Mouse (Mus musculus): ENCODE data around the gene Tns3.
A peak's percentile ranks its signal among the peaks of the same experiment; 100 is the strongest.
"Not testable (repeated sequence)": the region's sequence is repeated elsewhere in the genome, so short reads cannot be mapped to it uniquely, and the experiment has no call there.

The Tns3 gene

GRCm38 (mm10) chr11:8579789-8580188 lies 84.5 kb downstream of the Tns3 start:
- peak; percentile 51 for DNase-seq (ENCODE audit: low spot score)

DNA sequence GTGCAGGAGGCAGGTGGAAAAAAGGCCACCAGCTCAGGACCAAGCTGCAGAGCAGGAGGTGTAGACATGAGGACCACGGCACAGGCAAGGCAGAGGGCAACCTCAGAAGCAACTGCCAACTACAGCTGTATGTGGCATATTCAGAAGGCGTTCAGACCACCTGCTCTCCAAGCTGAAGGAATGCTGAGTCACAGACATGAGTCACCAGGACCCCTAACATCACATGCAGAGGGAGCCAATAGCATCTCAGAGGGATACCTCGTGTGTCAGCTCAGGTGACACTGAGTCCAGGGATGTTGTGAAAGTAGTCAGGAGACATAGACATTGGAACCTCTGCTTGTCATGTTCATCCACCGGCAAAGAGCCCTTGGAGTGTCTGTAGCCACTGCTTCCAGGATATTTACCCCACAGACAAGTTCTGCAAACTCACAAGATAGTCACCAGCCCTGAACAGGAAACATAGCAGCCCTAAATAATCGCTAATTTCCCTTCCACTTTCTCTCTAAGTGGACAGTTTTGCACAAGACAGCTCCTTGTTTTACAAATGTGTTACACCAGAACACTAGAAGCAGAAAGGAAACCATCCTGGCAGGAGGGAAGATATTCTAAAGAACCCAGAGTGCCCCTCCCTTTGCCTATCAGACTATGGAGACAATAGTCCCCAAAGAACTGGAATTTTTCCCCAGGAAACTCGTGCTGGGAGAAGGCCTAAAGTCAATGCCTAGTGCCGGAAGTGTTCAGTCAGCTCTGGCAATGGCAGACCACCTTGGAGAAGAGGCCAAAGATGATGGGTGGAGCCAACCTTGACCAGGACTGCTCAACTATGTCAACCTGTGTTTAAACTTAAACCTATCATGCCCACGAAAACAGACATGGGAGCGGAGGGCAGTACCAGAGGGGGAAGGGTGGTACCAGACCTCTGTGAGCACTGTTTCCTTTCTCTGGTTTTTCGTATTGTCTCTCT lies 88.8 kb downstream of the Tns3 start:
- DNase-seq (ENCODE audit: low spot score), result no peak

DNA sequence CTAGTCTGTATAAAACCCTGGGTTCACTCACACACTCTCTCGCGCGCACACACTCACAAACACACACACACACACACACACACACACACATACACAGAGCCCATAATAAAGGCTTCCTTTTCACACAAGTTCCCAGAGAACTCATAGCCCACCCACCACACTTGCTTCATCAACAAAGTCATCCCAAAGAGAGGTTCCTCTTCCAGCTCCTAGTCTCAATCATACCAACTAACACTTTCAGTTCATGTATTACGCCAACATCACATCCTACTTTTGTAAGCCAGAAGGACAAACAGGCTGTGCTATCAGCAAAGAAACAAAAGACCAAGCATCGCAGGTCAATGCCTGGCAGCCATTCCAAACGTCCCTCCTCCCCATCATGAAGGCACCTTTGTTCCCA lies 89.8 kb downstream of the Tns3 start:
- no peak for DNase-seq (ENCODE audit: low spot score)

- DNase-seq (ENCODE audit: low spot score), result no peak
Measured at GRCm38 (mm10) chr11:8572762-8573161, 91.6 kb downstream of the Tns3 start.

DNA sequence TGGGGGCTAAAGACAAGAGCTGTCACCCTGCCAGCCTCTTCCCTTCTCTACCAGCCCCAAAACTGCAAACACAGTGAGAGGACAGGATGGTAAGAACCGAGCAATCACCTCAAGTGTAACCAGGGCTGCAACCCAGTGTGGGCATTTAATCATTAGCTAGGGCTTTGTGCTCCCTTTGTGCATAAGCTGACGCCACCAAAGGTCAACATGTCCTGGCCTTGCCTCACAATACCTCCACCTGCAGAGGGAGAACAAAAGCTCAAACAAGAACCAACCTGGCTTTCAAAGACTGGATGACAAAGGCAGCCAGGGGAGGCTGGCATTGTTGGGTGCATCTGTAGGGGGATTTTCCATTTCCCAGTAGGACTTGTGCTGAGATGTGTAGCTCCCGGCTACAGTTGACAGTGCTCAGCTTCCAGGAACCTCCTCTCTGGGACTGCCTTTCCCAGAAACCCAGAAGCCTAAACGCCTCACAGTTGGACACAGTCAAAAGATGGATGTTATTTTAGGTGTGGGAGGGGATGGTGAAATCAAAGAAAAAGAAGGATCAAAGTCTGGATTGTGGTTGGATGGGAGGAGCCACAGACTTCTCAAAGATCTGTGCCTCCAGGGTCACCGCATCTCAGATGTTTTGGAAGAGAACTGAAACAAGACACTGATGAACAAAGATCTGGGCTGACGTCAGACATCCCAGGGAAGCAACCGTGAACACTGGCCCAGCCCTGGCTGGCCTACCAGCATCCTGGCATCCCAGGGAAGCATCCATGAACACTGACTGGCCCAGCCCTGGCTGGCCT lies 94.9 kb downstream of the Tns3 start:
- DNase-seq (ENCODE audit: low spot score), result no peak

- no peak for DNase-seq (ENCODE audit: low spot score)
Measured at GRCm38 (mm10) chr11:8568829-8569228, 95.5 kb downstream of the Tns3 start.

DNA sequence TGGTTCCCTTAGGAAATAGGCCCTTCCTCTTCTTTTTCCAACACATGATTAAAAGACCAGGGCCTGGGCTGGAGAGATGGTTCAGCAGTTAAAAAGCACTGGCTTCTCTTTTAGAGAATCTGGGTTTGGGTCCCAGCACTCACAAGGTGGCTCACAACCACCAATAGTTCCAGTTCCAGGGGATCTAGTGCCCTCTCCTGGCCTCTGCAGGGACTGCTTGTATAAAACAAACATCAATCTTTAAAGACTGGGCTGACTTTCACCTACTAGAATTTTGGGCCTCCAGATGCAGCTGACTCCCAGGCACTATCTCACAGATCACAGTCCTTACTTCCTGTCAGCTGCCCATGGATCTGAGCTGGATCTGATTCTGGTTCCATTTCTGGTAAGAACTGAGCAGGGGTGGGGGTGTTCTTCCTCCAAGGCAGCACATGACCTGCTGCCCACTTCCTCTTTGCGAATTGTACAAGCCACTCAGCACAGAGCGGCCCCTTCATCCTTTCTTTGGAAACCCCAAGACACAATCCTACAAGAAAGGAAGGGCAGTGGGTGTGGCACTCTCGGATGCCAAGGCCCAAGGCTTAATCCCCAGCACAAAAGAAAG lies 98.0 kb downstream of the Tns3 start:
- no peak for DNase-seq (ENCODE audit: low spot score)

DNA sequence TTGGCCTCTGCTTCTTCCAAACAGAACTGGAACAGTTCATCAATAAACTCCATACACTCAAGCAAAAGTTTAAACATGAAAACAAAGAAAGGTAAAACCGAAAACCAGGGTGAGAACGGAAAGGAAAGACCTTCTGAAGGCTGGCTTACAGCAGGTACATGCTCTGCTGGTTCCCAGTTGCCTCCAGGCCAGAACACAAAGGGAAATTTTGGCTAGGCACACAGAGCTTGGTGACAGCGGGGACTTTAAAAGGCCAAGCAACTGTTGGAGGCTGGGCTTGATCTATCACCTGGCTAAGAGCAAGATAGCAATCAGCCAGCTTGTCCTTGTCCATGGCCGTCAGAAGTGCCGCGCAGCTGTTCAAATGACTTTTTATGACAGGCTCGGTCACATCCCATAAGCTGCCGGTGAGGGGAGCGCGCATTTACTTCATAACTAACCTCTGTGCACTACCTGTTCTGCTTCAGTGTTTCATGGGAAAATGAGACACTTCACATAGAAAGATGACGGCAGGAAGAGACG lies 105.5 kb downstream of the Tns3 start:
- no peak for DNase-seq (ENCODE audit: low spot score)

- no peak for DNase-seq (ENCODE audit: low spot score)
Measured at GRCm38 (mm10) chr11:8558258-8558657, 106.1 kb downstream of the Tns3 start.

GRCm38 (mm10) chr11:8557006-8557405 lies 107.3 kb downstream of the Tns3 start:
- DNase-seq (ENCODE audit: low spot score), result no peak

GRCm38 (mm10) chr11:8551710-8552109 lies 112.6 kb downstream of the Tns3 start:
- DNase-seq (ENCODE audit: low spot score), result no peak

- DNase-seq (ENCODE audit: low spot score), result no peak
Measured at GRCm38 (mm10) chr11:8547661-8548060, 116.7 kb downstream of the Tns3 start.

DNA sequence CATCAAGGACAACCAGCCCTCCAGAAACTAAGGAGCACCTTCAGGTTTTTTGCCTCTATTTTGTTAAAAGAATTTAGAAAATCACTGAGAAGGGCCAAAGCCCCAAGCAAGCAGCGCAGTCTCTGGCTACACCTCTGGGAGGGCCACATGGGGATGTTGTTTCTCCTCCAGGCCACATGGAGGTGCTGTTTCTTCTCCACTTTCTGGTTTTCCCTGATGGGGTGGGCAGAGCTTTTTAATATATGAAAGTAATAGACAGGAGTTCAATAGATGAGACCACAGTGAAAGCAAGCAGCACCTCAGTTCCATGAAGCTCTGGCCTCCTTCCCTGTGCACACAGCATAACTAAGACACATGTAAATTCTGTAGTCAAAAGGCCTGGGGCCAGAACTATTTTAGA lies 118.5 kb downstream of the Tns3 start:
- peak; percentile 27 for DNase-seq (ENCODE audit: low spot score)

DNA sequence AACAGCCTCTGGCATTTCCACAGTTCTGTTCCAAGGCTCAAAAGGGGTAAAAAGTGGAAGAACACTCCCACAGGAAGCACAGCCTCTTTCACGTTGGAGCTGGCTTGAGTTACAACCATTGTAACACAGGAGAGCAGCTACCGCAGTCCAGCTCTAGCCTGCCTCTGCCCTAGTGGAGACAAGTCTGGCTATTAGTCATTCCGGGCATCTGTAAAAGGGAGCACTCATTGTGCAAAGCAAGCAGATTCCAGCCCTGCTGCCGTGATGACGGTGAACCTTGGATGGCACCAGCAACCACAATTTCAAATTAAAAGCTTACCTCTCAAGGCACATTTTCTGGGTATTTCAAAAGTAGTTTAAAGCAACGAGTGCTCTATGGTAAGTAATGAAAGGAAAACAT lies 120.0 kb downstream of the Tns3 start:
- peak; percentile 83 for DNase-seq (ENCODE audit: low spot score)

GRCm38 (mm10) chr11:8541222-8541815 lies 123.0 kb downstream of the Tns3 start:
- no peak for DNase-seq (ENCODE audit: low spot score)

GRCm38 (mm10) chr11:8539593-8540265 lies 124.6 kb downstream of the Tns3 start:
- DNase-seq (ENCODE audit: low spot score), result peak; percentile 65

GRCm38 (mm10) chr11:8537013-8537614 lies 127.2 kb downstream of the Tns3 start:
- no peak for DNase-seq (ENCODE audit: low spot score)

- peak; percentile 75 for DNase-seq (ENCODE audit: low spot score)
Measured at GRCm38 (mm10) chr11:8534893-8535292, 129.4 kb downstream of the Tns3 start.

- DNase-seq (ENCODE audit: low spot score), result not testable (repeated sequence)
Measured at GRCm38 (mm10) chr11:8532771-8533170, 131.6 kb downstream of the Tns3 start.

DNA sequence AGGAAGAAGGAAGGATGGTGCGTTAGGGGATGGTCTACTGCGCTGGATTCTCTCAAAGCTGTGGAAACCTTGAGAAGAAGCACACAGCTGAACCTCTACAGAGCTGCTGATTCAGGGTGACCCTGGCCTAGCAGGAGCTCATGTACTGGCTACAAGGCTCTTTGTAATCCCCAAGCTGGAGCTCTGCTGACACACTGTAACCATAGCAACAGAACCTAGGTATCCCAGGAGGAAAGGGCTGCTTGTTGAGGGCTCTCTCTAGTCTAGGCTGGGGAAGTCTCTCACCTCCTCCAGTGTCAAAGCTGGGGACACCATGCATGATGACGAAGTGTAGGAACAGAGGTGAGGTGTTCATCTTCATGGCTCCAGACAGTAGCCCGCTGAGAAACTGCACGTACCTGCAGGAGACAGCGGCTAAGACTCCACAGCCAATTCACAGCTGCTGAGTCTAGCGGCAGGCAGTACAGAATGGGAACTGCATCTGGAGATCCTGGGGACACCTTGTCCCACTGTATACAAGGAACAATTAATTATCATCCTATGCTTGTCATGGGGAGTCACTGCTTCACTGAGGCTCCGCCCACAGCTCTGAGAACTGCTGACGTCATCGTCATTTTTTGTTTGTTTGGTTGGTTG lies 132.1 kb downstream of the Tns3 start:
- DNase-seq (ENCODE audit: low spot score), result no peak
